Mouse (Mus musculus): ENCODE data around the gene Pabpc5. TPM values are rescaled to one million over a fixed set of nuclear protein-coding genes. Genes with fewer than 3 reads are reported as not detected.

The Pabpc5 gene
- polyA plus RNA-seq (2014; fragmentation: Illumina TruSeq; extraction: RNeasy Lipid Tissue Mini Kit (QIAGEN cat#74804); ENCODE audit: insufficient read depth, low read depth, low replicate concordance): not detected

GRCm38 (mm10) chrX:119927081-119927571 is at the start of gene Pabpc5:
Gene Pabpc5, plus strand, starts transcription at chrX:119927196.

